Mouse (Mus musculus): ENCODE results near the gene Il27ra. TPM values are rescaled to one million over a fixed set of nuclear protein-coding genes. Genes with fewer than 3 reads are reported as not detected.

The Il27ra gene
- polyA plus RNA-seq, 1 experiment: 0.02 TPM

GRCm38 (mm10) chr8:84003612-84004246 lies 38.7 kb downstream of the Il27ra start:
- TF ChIP-seq TAL1 (IDR thresholded peaks at IDR 0.05; ENCODE audit: low read length): no peak
- no peak for TF ChIP-seq GATA1 (IDR thresholded peaks at IDR 0.05; ENCODE audit: low read length)
- peaks cover 5% of the 10 kb centered on the region for H3K27me3 ChIP-seq (ENCODE audit: control insufficient read depth)
- peaks cover 4% of the 10 kb centered on the region; the same call in 1 of the 2 replicates for H3K9me3 ChIP-seq (ENCODE audit: control insufficient read depth, low read length)
- H3K4me3 ChIP-seq (replicated peaks): peak overlapping the region; percentile 65
- peaks cover 57% of the 10 kb centered on the region for H3K36me3 ChIP-seq (ENCODE audit: control insufficient read depth)
- peaks cover 53% of the 10 kb centered on the region for H3K4me1 ChIP-seq (ENCODE audit: control insufficient read depth)

- no peak overlapping the region for H3K4me3 ChIP-seq (replicated peaks)
- H3K9me3 ChIP-seq (ENCODE audit: control insufficient read depth, low read length): peaks cover 4% of the 10 kb centered on the region; the same call in 1 of the 2 replicates
- peaks cover 61% of the 10 kb centered on the region for H3K36me3 ChIP-seq (ENCODE audit: control insufficient read depth)
- peaks cover 58% of the 10 kb centered on the region for H3K4me1 ChIP-seq (ENCODE audit: control insufficient read depth)
- H3K27me3 ChIP-seq (ENCODE audit: control insufficient read depth): no peaks in the 10 kb centered on the region
- TF ChIP-seq GATA1 (IDR thresholded peaks at IDR 0.05; ENCODE audit: low read length) (no peak), TAL1 (IDR thresholded peaks at IDR 0.05; ENCODE audit: low read length) (no peak)
Measured at GRCm38 (mm10) chr8:84002957-84003611, 39.3 kb downstream of the Il27ra start.

GRCm38 (mm10) chr8:84001281-84002000 lies 40.9 kb downstream of the Il27ra start, which contains the start of gene 1700067K01Rik:
Gene 1700067K01Rik (plus strand): TSS chr8:84001502.
- Histone ChIP-seq H3K36me3 (ENCODE audit: control insufficient read depth) (peaks cover 61% of the 10 kb centered on the region), H3K9me3 (ENCODE audit: control insufficient read depth, low read length) (peaks cover 4% of the 10 kb centered on the region; the same call in 1 of the 2 replicates), H3K4me3 (replicated peaks) (no peak within 1 kb of the TSS), H3K4me1 (ENCODE audit: control insufficient read depth) (peaks cover 61% of the 10 kb centered on the region), H3K27me3 (ENCODE audit: control insufficient read depth) (no peaks in the 10 kb centered on the region)
- TF ChIP-seq TAL1 (IDR thresholded peaks at IDR 0.05; ENCODE audit: low read length) (no peak), GATA1 (IDR thresholded peaks at IDR 0.05; ENCODE audit: low read length) (no peak)

GRCm38 (mm10) chr8:83999825-84000224 lies 42.6 kb downstream of the Il27ra start:
- no peak for TF ChIP-seq TAL1 (IDR thresholded peaks at IDR 0.05; ENCODE audit: low read length)
- no peak for TF ChIP-seq GATA1 (IDR thresholded peaks at IDR 0.05; ENCODE audit: low read length)
- H3K27me3 ChIP-seq (ENCODE audit: control insufficient read depth): no peaks in the 10 kb centered on the region
- peaks cover 4% of the 10 kb centered on the region; the same call in 1 of the 2 replicates for H3K9me3 ChIP-seq (ENCODE audit: control insufficient read depth, low read length)
- H3K4me1 ChIP-seq (ENCODE audit: control insufficient read depth): peaks cover 68% of the 10 kb centered on the region
- H3K36me3 ChIP-seq (ENCODE audit: control insufficient read depth): peaks cover 69% of the 10 kb centered on the region
- H3K4me3 ChIP-seq (replicated peaks): peak overlapping the region; percentile 91

- H3K27me3 ChIP-seq (ENCODE audit: control insufficient read depth): no peaks in the 10 kb centered on the region
- peaks cover 65% of the 10 kb centered on the region for H3K4me1 ChIP-seq (ENCODE audit: control insufficient read depth)
- peaks cover 73% of the 10 kb centered on the region for H3K36me3 ChIP-seq (ENCODE audit: control insufficient read depth)
- peaks cover 4% of the 10 kb centered on the region; the same call in 1 of the 2 replicates for H3K9me3 ChIP-seq (ENCODE audit: control insufficient read depth, low read length)
- no peak for TF ChIP-seq GATA1 (IDR thresholded peaks at IDR 0.05; ENCODE audit: low read length)
- no peak for TF ChIP-seq TAL1 (IDR thresholded peaks at IDR 0.05; ENCODE audit: low read length)
- H3K4me3 ChIP-seq (replicated peaks): peak overlapping the region; percentile 91
Measured at GRCm38 (mm10) chr8:83999057-83999705, 43.2 kb downstream of the Il27ra start.

GRCm38 (mm10) chr8:83998231-83999056 lies 43.9 kb downstream of the Il27ra start:
- Histone ChIP-seq H3K4me3 (replicated peaks) (peak overlapping the region; percentile 91), H3K4me1 (ENCODE audit: control insufficient read depth) (peaks cover 64% of the 10 kb centered on the region), H3K36me3 (ENCODE audit: control insufficient read depth) (peaks cover 70% of the 10 kb centered on the region), H3K27me3 (ENCODE audit: control insufficient read depth) (no peaks in the 10 kb centered on the region), H3K9me3 (ENCODE audit: control insufficient read depth, low read length) (peaks cover 4% of the 10 kb centered on the region; the same call in 1 of the 2 replicates)
- TF ChIP-seq TAL1 (IDR thresholded peaks at IDR 0.05; ENCODE audit: low read length) (no peak), GATA1 (IDR thresholded peaks at IDR 0.05; ENCODE audit: low read length) (no peak)

- peaks cover 64% of the 10 kb centered on the region for H3K36me3 ChIP-seq (ENCODE audit: control insufficient read depth)
- H3K4me1 ChIP-seq (ENCODE audit: control insufficient read depth): peaks cover 64% of the 10 kb centered on the region
Measured at GRCm38 (mm10) chr8:83997511-83998141, 44.8 kb downstream of the Il27ra start, which contains the start of gene Samd1. Gene Samd1 (plus strand): TSS chr8:83997672.

More at GRCm38 (mm10) chr8:83997511-83998141, 44.8 kb downstream of the Il27ra start, which contains the start of gene Samd1:
- TF ChIP-seq GATA1 (IDR thresholded peaks at IDR 0.05; ENCODE audit: low read length): no peak
- TF ChIP-seq TAL1 (IDR thresholded peaks at IDR 0.05; ENCODE audit: low read length): no peak
- Histone ChIP-seq H3K9me3 (ENCODE audit: control insufficient read depth, low read length) (peaks cover 4% of the 10 kb centered on the region; the same call in 1 of the 2 replicates), H3K4me3 (replicated peaks) (peak within 1 kb of the TSS; percentile 91), H3K27me3 (ENCODE audit: control insufficient read depth) (no peaks in the 10 kb centered on the region)
